Mouse (Mus musculus): ENCODE measurements around the gene Tirap. TPM values are rescaled to one million over a fixed set of nuclear protein-coding genes. Genes with fewer than 3 reads are reported as not detected.

The Tirap gene
- polyA plus RNA-seq, 1 experiment from 2014 or later = 11.9 TPM

- ATAC-seq (ENCODE audit: low FRiP score) = no peak
- Histone ChIP-seq H3K4me1 (no peaks in the 10 kb centered on the region), H3K27me3 (no peaks in the 10 kb centered on the region), H3K4me2 (no peak overlapping the region), H3K9ac (no peak overlapping the region), H3K9me3 (no peaks in the 10 kb centered on the region), H3K4me3 (replicated peaks) (no peak overlapping the region), H3K36me3 (replicated peaks) (peaks cover 17% of the 10 kb centered on the region), H3K27ac (no peak overlapping the region)
- 73% methylated on average over 5 of the region's 5 CpGs for WGBS
Measured at GRCm38 (mm10) chr9:35183359-35183758, 16.7 kb downstream of the Tirap start.

- no peak for ATAC-seq (ENCODE audit: low FRiP score)
- H3K4me3 ChIP-seq (replicated peaks) = no peak overlapping the region
- no peaks in the 10 kb centered on the region for H3K4me1 ChIP-seq
- H3K9ac ChIP-seq = no peak overlapping the region
- H3K9me3 ChIP-seq = no peaks in the 10 kb centered on the region
- H3K4me2 ChIP-seq = no peak overlapping the region
- H3K36me3 ChIP-seq (replicated peaks) = peaks cover 11% of the 10 kb centered on the region
- no peaks in the 10 kb centered on the region for H3K27me3 ChIP-seq
- no peak overlapping the region for H3K27ac ChIP-seq
- 82% methylated on average over 2 of the region's 2 CpGs for WGBS
Measured at GRCm38 (mm10) chr9:35182832-35183231, 17.3 kb downstream of the Tirap start.

GRCm38 (mm10) chr9:35176124-35176659 lies 23.9 kb downstream of the Tirap start:
- peaks cover 13% of the 10 kb centered on the region for H3K4me1 ChIP-seq
- H3K36me3 ChIP-seq (replicated peaks) = no peaks in the 10 kb centered on the region
- H3K27ac ChIP-seq = 0 out of 2 replicates have a peak overlapping the region, but pooled peaks have one; percentile 84
- peak overlapping the region; percentile 82 for H3K4me2 ChIP-seq
- H3K4me3 ChIP-seq (replicated peaks) = peak overlapping the region; percentile 65
- peak; percentile 50 for ATAC-seq (ENCODE audit: low FRiP score)
- H3K9me3 ChIP-seq = no peaks in the 10 kb centered on the region
- H3K27me3 ChIP-seq = no peaks in the 10 kb centered on the region
- peak overlapping the region; percentile 68; the same call in 1 of the 2 replicates for H3K9ac ChIP-seq
- 51% methylated on average over 14 of the region's 14 CpGs for whole genome bisulfite sequencing

GRCm38 (mm10) chr9:35175251-35176123 lies 24.6 kb downstream of the Tirap start, which contains the start of gene Dcps:
Gene Dcps (minus strand): TSS chr9:35176061.
- WGBS = under 1% methylated on average over 38 of the region's 38 CpGs
- H3K9ac ChIP-seq = peak within 1 kb of the TSS; percentile 68
- peak within 1 kb of the TSS; percentile 82 for H3K4me2 ChIP-seq
- peaks cover 5% of the 10 kb centered on the region; the same call in 1 of the 2 replicates for H3K36me3 ChIP-seq (replicated peaks)
- H3K4me1 ChIP-seq = peaks cover 13% of the 10 kb centered on the region
- ATAC-seq (ENCODE audit: low FRiP score) = peak; percentile 97
- H3K4me3 ChIP-seq (replicated peaks) = peak within 1 kb of the TSS; percentile 65
- peak within 1 kb of the TSS; percentile 84 for H3K27ac ChIP-seq
- H3K27me3 ChIP-seq = no peaks in the 10 kb centered on the region
- no peaks in the 10 kb centered on the region for H3K9me3 ChIP-seq

- Histone ChIP-seq H3K36me3 (replicated peaks) (peaks cover 15% of the 10 kb centered on the region), H3K27ac (no peak overlapping the region), H3K4me1 (peaks cover 13% of the 10 kb centered on the region), H3K9me3 (no peaks in the 10 kb centered on the region), H3K27me3 (no peaks in the 10 kb centered on the region), H3K4me3 (replicated peaks) (no peak overlapping the region), H3K9ac (no peak overlapping the region), H3K4me2 (no peak overlapping the region)
- ATAC-seq (ENCODE audit: low FRiP score) = no peak
- 89% methylated on average over 1 of the region's 1 CpGs for WGBS
Measured at GRCm38 (mm10) chr9:35173331-35173730, 26.8 kb downstream of the Tirap start.

- H3K4me2 ChIP-seq = no peak overlapping the region
- no peak for ATAC-seq (ENCODE audit: low FRiP score)
- H3K36me3 ChIP-seq (replicated peaks) = peaks cover 15% of the 10 kb centered on the region
- H3K4me1 ChIP-seq = peaks cover 30% of the 10 kb centered on the region
- no peaks in the 10 kb centered on the region; the same call in 1 of the 2 replicates for H3K27me3 ChIP-seq
- 95% methylated on average over 7 of the region's 7 CpGs for WGBS
- no peaks in the 10 kb centered on the region for H3K9me3 ChIP-seq
- no peak overlapping the region for H3K9ac ChIP-seq
- H3K27ac ChIP-seq = no peak overlapping the region
- no peak overlapping the region for H3K4me3 ChIP-seq (replicated peaks)
Measured at GRCm38 (mm10) chr9:35170071-35170470, 30.0 kb downstream of the Tirap start.

- H3K4me2 ChIP-seq = peak overlapping the region; percentile 9; the same call in 1 of the 2 replicates
- WGBS = 6% methylated on average over 9 of the region's 9 CpGs
- peaks cover 15% of the 10 kb centered on the region for H3K36me3 ChIP-seq (replicated peaks)
Measured at GRCm38 (mm10) chr9:35166798-35167635, 33.1 kb downstream of the Tirap start.

GRCm38 (mm10) chr9:35166144-35166797 lies 33.8 kb downstream of the Tirap start:
- Histone ChIP-seq H3K36me3 (replicated peaks) (peaks cover 15% of the 10 kb centered on the region), H3K27ac (peak overlapping the region; percentile 81), H3K4me1 (peaks cover 20% of the 10 kb centered on the region), H3K9ac (no peak overlapping the region), H3K4me3 (replicated peaks) (no peak overlapping the region), H3K4me2 (no peak overlapping the region), H3K27me3 (no peaks in the 10 kb centered on the region; the same call in 1 of the 2 replicates), H3K9me3 (no peaks in the 10 kb centered on the region)
- peak; percentile 66 for ATAC-seq (ENCODE audit: low FRiP score)
- WGBS = 7% methylated on average over 3 of the region's 3 CpGs

More at GRCm38 (mm10) chr9:35166798-35167635, 33.1 kb downstream of the Tirap start:
- Histone ChIP-seq H3K4me1 (peaks cover 20% of the 10 kb centered on the region), H3K4me3 (replicated peaks) (no peak overlapping the region), H3K9me3 (no peaks in the 10 kb centered on the region), H3K27ac (peak overlapping the region; percentile 81), H3K9ac (no peak overlapping the region), H3K27me3 (no peaks in the 10 kb centered on the region; the same call in 1 of the 2 replicates)
- ATAC-seq (ENCODE audit: low FRiP score) = peak; percentile 85

GRCm38 (mm10) chr9:35164142-35164874 lies 35.8 kb downstream of the Tirap start:
- Histone ChIP-seq H3K4me1 (peaks cover 20% of the 10 kb centered on the region), H3K9me3 (no peaks in the 10 kb centered on the region), H3K4me2 (no peak overlapping the region), H3K36me3 (replicated peaks) (peaks cover 4% of the 10 kb centered on the region; the same call in 1 of the 2 replicates), H3K4me3 (replicated peaks) (no peak overlapping the region), H3K9ac (no peak overlapping the region), H3K27me3 (no peaks in the 10 kb centered on the region; the same call in 1 of the 2 replicates), H3K27ac (no peak overlapping the region)
- 83% methylated on average over 5 of the region's 5 CpGs for WGBS
- ATAC-seq (ENCODE audit: low FRiP score) = no peak

- Histone ChIP-seq H3K27ac (no peak overlapping the region), H3K4me2 (no peak overlapping the region), H3K4me1 (peaks cover 19% of the 10 kb centered on the region), H3K9me3 (no peaks in the 10 kb centered on the region), H3K9ac (no peak overlapping the region), H3K27me3 (no peaks in the 10 kb centered on the region; the same call in 1 of the 2 replicates), H3K36me3 (replicated peaks) (no peaks in the 10 kb centered on the region; the same call in 1 of the 2 replicates), H3K4me3 (replicated peaks) (no peak overlapping the region)
- 89% methylated on average over 11 of the region's 11 CpGs for WGBS
- ATAC-seq (ENCODE audit: low FRiP score) = no peak
Measured at GRCm38 (mm10) chr9:35163011-35163690, 36.9 kb downstream of the Tirap start.

All from forebrain, embryonic 12.5 days (tissue).